Mouse (Mus musculus) spleen, adult 2 months (tissue): ENCODE results near the gene Lins1.

Experiments used
- CTCF ChIP-seq: fragments of 200-500 bp; IDR thresholded peaks from 2 replicates; pipeline ENCODE4 v1.5.1; 2011; ENCODE audit warnings: mild to moderate bottlenecking, inconsistent platforms; ENCODE audit not compliant: insufficient read depth, insufficient read length, insufficient replicate concordance; ENCODE audit errors: extremely low read depth
- POLR2A ChIP-seq: fragments of 200-500 bp; IDR thresholded peaks from 2 replicates; pipeline ENCODE4 v1.6.1; 2011; ENCODE audit warnings: low read depth, low read length, inconsistent platforms

DNA sequence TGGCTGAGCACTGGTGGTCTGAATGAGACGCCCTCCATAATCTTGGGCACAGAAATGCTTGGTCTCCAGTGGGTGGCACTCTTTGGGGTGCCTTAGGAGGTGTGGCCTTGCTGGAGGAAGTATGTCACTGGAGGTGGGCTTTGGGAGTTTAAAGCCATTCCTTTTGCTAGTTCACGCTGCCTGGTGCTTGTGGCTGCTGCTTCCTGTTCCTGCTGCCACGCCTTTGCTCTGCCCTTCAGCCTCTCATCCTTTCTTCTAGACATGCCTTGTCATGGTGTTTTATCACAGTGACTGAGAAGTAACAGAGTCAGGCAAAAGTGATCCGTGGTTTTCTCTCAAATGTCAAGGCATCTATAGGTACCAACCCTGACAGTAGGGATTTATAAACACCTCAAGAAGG, 37.5 kb upstream of the Lins1 start:
- TF ChIP-seq POLR2A (no peak), CTCF (no peak)
